Mouse (Mus musculus) C2C12 (cell line): ENCODE measurements around the gene Rpa2.

ENCODE experiments used
- CEBPB ChIP-seq: IDR thresholded peaks from one replicate; pipeline ENCODE4 v1.6.1; 2011; ENCODE audit warnings: low read depth, mild to moderate bottlenecking, control low read depth, moderate library complexity
- CTCF ChIP-seq: IDR thresholded peaks from one replicate; pipeline ENCODE4 v1.5.1; 2011; ENCODE audit not compliant: control insufficient read depth, insufficient read depth, insufficient read length

- TF ChIP-seq CTCF = no peak
- no peak for TF ChIP-seq CEBPB
Measured at GRCm38 (mm10) chr4:132816404-132816803, 48.3 kb downstream of the Rpa2 start.
